Mouse (Mus musculus) neutrophil, adult 5-6 weeks (primary cell): Measurements from ENCODE around the gene Nup155. TPM values are rescaled to one million over a fixed set of nuclear protein-coding genes. Genes with fewer than 3 reads are reported as not detected.
A peak's percentile ranks its signal among the peaks of the same experiment; 100 is the strongest.
"Not testable (repeated sequence)": the region's sequence is repeated elsewhere in the genome, so short reads cannot be mapped to it uniquely, and the experiment has no call there.

Source experiments
- ATAC-seq: fragments of 151-379, 151-347 bp; 2 replicates; pipeline ENCODE4 v1.8.0; 2017; ENCODE audit warnings: mild to moderate bottlenecking, moderate TSS enrichment; ENCODE audit not compliant: insufficient number of reproducible peaks, poor library complexity, low FRiP score, severe bottlenecking; ENCODE audit errors: extremely low read depth
- total RNA-seq: library from RNA; stranded (forward); fragments of 200-1000 nt; gene quantifications from 2 replicates; pipeline ENCODE4 v1.2.3, GENCODE M21; 2017

Nup155 gene
- 30.0 and 31.8 TPM in 2 replicates for total RNA-seq

DNA sequence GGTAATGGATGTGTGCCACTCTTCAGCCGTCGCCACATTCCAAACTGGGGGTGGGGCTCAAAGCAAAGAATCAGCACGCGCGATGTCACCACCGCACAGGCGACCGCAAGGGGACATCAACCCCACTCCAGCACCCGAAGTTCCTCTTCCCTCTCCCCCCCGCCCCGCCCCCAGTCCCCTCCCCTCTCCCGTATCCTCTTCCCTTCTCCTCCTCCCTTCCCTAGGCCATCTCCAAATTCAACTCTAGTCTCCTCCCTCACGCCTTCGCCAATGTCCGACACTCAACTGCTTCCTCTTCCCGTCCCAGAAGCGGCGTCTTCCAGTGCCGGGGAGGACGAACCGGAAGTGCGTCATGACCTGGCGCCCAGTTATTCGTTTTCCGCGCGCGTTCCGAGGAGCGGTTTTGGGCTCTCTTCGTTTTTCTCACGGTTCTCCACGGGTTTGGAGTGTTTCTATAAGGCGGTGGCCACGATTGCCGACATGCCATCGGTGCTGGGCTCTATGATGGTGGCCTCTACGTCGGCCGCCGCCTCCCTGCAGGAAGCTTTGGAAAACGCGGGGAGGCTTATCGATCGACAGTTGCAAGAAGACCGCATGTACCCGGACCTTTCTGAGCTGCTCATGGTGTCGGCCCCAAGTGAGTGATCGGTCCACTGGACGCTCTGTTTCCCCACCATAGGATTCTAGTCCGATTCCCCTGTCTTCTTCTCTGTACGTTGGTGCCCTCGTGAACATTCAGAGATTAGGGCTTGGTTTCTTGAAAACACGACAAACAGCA is at the start of gene Nup155:
Gene Nup155 (plus strand): TSS at position 308 of the 778 bp plus-strand sequence.
- peak; percentile 98 for ATAC-seq

DNA sequence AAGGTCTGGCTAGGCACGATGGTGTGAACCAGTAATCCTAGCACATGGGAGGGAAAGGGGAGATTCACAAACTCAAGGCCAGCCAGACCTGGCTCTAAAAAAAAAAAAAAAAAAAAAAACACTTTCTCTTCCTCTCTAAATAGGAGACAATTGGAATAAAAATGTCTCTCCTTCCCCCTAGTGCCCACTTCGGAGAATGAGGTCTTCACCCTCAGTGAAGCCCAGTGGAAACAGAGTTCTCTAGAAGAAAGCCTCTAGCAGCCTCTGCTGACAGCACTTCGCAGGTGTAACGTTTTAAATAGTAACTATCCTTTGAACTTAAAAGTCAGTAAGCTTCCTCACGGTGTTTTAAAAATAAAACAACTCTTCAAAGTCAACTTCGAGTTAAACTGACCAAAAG is 43.9 kb upstream of the Nup155 start:
- no peak for ATAC-seq

DNA sequence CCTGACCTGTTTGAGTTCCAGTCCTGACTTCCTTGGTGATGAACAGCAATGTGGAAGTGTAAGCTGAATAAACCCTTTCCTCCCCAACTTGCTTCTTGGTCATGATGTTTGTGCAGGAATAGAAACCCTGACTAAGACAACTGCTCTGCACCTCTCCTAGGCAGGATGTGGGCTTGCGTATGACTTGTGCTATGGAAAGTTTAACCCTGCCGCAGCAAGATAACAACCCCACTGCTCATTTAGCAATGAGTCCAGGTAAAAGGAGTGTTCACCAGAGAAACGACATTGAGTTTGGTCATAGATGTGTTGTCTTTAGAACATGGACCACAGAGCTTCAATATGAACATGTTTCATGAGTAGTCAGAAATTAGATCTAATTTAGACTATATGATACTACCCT is 35.9 kb upstream of the Nup155 start:
- ATAC-seq = not testable (repeated sequence)

DNA sequence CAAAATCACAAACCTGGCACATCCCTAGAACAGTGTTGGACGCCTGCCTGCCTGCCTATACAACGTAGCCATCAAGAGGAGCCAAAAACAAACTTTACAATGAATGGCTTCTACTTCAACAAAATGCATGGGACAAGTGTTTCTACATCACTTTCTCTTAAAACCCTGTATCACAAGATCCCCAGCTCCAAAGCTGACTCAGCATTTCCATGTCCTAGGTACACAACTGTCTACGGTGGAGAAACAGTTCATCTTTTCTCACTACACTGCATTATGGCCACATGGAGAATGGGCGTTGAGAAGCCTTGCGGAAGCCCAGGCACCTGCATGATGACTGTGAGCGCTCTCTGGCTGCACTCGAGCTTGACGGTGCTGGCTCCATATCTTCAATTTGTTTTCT is 26.9 kb upstream of the Nup155 start:
- ATAC-seq = no peak

DNA sequence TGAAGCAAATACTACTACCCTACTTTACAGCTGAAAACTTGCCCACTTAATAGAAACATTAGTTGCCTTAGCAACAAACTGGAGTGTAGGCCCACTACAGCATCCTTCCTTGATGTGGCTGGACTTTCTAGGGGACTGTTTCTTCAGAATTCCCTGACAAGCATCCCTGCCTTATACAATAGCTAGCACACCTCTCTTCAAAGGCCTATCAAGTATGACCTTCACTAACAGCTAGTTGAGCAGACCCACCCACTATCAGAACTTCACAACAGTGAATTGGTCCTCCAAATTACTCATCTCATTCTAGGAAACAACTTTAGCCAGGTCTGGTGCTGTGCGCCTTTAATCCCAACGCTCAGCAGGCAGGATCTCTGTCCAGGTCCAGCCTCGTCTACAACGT is 21.8 kb upstream of the Nup155 start:
- no peak for ATAC-seq

DNA sequence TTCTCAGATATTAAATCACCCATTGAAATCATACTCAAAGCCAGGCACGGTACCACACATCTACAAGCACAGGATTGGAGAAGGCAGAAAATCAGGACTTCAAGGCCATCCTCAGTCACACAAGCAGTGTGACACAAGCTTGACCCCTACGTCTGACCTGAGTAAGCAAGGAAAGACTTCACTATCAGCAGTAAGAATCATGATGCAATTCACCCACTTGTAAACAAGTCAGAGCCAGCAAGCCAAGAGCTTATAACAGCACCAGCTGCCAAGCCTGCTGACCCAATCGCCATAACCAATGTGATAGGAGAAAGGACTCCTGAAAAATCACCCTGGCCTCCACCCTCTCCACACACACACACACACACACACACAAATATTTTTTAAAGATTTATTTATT is 20.4 kb upstream of the Nup155 start:
- no peak for ATAC-seq

DNA sequence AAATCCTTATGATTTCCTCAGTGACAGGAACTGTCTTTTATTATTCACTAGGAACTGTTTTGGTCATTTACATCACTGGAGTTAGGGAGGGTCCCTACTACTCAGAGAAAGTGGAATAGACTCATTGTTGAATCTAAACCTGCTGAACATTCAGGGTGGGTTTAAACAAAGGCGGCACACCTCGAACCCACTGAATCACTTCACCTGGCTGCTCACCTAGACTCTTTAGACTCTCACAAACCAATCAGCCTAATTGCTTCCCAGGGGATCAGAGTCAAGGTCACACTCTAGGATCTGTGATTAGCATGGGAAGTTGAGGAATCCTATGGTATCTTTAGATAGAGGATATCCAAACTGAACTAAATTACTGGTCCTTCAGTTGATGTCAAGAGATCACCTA is 18.4 kb upstream of the Nup155 start:
- ATAC-seq = no peak

DNA sequence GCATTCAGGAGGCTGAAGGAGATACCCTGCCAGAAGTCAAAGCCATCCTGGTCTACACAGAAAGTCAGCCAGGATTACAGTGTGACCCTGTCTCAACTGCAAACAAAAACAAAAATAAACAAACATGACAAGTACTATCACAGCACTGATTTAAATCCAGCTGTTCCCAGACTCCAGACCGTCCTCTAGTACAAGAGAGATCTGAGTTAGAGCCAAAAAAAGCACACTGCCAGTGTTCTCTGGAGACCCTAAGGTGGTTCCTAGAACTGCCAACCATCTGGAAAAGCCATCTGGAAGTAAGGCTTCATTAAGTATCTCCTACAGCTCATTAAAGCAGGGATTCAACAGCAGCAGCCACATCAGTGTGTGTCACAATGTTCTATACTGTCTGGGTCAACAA is 16.4 kb upstream of the Nup155 start:
- not testable (repeated sequence) for ATAC-seq

DNA sequence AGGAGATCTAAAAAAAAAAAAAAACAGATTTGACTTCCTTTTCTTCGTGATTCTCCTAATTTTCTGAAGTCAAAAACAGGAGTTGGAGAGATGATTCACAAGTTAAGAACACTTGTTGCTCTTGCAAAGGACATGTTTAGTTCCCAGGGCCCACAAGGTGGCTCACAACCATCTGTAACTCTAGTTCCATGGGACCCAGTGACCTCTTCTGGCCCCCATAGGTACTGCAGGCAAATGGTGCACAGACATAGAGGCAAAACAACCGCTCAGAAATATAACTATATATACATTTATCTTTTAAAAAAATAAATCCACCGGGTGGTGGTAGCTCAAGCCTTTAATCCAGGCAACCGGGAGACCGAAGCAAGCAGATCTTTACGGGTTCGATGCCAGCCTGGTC is 11.2 kb upstream of the Nup155 start:
- peak; percentile 72 for ATAC-seq

DNA sequence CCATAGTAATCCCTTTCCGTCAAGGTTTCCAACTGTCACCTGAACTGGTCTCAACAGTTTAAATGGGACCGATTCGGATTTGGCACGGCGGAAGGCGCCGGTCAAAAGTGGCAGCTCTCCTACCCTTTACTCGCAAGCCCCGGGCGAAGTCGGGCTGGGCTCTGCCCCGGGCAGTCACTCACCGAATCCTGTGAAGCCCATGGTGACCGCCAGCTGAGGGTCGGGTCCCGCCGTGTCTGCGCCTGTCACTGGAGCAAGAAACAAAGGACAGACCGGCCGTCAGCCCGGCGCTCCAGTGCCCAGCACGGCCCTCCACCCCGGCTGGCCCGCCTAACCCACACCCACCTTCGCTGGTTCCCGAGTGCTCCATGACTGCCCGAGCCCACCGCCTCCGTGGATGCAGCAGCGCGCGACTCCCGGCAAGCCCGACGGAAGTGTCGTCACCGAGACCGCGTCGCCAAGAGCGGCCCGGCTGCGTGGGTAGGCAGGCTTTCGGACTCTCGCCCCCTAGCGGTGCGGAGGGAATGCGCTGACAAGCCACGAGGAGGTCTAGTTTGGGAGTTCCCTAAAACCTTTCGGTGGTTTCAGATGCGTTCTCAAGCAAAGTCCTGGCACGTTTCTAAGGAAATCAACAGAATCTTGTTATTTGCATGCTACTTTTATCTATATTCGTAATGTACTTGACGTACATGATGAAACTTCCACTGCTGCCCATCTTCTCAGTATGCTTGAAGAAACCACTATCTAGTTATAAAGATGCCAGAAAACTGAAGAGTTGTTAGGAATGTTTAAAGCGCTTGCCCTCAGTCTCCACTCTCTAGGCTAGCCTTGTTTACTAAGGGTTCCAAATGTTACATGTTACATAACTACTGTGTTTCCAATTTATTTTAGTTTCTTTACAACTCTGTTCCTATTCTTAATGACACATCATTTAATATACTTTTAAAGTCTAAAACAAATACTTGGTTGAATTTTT is 10.0 kb upstream of the Nup155 start, which contains the start of gene Wdr70:
Gene Wdr70 (minus strand): TSS at position 436 of the 976 bp plus-strand sequence.
- ATAC-seq = peak; percentile 96

DNA sequence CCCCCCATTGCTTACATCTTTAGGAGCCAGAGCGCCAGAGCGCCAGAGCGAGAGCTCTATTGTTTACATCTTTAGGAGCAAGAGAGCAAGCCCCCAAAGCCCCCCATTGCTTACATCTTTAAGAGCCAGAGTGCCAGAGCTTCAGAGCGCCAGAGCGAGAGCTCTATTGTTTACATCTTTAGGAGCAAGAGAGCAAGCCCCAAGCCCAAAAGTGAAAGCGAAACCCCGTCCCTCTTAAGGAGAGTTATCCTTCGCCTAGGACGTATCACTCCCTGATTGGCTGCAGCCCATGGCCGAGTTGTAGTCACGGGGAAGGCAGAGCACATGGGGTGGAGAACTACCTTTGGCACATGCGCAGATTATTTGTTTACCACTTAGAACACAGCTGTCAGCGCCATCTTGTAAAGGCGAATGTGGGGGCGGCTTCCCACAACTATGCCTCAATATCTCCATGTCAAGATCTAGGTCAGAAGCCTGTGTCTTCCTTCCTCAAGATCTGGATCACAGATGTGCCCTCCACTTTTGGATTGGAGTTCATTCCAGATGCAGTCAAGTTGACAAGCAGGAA is 7.0 kb upstream of the Nup155 start:
- ATAC-seq = not testable (repeated sequence)

DNA sequence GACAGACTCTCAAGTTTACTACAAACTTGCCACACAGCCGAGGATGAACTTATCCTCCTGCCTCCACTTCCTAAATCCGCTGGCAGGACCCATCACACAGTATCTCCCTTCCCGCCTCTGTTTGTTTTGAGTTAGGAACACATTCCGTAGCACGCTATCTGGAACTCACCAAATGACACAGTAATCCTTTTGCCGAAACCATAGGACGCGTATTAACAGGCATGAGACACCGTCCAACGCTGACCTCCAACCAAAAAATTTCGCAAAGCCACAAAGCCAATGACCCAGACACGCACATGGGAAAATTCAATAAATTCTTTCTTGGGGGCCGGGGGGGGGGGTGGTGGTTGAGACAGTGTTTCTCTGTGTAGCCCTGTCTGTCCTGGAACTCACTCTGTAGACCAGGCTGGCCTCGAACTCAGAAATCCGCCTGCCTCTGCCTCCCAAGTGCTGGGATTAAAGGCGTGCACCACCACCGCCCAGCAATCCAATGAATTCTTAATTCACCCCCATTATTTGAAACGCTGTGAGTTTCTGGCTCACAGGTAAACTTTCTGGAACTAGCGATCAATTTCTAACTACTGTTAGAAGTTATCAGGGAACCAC is 610 bp upstream of the Nup155 start:
- no peak for ATAC-seq

DNA sequence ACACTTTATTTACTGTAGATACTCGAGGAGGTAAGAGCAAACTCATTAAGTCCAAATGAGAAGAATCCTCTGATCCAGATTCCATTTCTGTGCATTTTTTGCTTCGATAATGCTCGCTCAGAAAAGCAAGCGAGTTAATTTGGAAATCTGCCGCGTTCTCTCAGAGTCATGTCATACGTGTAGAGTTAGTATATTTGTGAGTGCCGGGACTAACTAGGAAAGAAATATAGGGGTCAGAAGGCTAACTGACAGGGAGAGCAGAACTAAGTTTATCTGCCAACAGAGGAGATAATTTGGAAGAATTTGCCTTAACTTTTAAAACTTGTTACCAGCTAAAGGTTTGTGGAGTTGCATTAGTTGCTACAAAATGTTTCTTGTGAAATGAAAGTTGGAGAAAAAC is 709 bp downstream of the Nup155 start:
- ATAC-seq = no peak

DNA sequence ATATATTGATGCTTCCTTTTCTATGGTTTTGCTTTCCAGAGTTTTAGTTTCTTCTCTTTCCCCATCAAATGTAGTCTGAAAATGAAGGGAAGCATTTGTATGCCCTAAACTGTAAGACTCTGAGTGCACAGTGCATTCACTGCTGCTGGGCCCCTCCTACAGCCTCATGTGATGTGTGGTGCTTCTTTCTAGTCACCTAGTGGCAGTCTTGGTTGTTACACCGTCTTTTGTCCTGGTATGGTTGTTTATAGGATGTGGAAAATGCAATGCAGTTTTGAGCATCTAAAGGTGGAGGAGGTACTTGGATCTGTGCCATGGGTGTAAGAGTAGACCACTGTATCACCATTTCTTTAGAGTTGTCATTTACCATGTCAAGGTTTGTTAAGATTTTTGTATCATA is 20.2 kb downstream of the Nup155 start:
- no peak for ATAC-seq

DNA sequence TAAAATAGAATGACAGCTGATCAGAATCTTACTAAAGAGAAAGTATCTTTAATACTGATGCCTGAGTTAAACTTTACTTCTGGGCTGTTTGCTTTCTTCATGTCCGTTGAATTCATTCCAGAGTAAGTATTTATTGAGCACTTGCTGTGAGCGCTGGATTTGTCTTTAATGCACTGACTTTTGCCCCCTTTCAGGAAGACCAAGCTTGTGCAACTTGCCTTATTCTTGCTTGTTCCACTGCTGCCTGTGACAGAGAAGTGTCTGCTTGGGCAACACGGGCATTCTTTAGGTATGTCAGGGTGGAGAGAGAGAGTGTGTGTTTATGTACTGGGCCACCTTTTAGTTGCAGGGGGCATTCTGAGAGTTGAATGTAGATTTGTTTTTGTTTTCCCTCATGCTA is 22.2 kb downstream of the Nup155 start:
- no peak for ATAC-seq

DNA sequence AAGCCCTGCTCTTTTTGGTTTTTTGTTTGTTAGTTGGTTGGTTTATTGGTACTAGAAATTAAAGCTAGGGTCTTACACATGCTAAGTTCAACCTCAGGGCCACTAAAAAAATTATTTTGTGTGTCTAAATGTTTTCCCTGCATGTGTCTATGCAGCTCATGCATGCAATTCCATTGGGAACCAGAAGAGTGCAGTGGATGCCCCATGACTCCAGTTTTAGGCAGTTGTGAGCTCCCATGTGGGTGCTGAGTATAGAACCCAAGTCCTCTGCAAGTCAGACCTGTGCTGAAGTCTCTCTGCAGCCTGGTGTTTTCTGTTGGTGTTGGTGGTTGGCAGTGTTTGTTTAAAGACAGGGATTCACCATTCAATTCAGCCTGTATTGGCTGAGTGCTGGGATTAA is 22.7 kb downstream of the Nup155 start:
- ATAC-seq = no peak

DNA sequence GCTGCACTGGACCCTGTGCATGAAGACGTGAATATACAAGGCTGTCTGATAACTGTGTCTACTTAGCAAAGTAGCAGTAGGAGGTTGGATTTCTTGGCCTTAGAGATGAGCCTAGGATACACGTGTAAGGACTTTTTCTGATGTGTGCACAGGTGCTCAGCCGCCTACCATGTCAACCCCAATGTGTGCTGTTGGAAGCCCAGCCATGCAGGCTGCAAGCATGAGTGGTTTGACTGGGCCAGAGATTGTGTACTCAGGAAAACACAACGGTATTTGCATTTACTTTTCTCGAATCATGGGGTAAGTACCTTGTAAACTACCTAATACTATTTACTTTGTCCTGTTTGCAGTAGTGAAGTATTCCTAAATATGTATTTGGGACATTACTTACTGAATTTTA is 26.5 kb downstream of the Nup155 start:
- no peak for ATAC-seq

DNA sequence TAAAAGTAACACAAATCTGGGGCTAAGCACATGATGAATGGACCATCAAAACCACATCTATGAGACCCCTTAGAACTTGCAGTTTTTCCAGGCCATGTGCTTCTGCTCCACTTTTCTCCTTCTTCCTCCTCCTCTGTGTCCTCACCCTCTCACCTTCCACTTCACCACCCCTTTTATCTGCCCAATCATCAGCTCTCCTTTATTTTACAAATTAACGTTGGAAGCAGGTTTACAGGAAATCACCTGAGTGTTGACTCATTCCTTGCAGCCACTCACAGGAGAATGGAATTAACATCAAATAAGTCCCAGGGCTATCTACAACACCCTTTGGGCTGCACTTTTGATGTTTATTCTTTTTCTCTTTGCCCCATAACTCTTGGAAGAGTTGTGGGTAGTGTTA is 52.8 kb downstream of the Nup155 start:
- no peak for ATAC-seq

DNA sequence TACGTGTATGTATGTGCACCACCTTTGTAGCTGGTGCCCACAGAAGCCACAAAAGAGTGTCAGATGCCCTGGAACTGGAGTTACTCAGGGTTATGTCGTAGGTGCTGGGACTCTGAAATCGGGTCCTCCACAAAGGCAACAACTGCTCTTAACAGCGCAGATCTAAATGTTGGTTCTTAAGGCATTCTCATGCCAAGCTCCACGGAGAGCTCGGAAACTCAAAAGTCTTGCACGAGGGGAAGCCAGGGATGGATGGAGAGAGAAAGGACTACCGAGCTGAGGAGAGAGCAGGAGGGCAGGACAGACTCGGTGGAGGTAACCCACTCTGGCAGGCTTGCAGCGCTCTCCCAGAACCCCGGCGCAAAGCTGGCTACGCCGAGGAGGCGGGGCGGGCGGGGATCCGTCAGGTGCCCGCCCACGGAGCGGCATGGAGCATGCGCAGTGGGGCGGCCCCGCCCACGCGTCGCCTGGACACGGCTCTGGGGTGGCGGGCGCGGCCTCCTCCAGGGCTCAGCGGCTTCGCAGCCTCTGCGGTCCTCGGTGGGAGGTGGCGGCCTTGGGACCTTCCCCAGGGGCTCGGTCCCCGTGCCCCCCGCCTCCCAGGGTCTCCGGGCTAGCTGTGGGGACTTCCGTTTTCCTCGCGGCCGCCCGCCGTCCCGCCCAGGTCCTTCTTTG is 59.7 kb downstream of the Nup155 start, which contains the start of gene Cplane1:
Gene Cplane1 (plus strand): TSS at position 516 of the 675 bp plus-strand sequence.
- peak; percentile 86 for ATAC-seq
